Mouse (Mus musculus) embryonic fibroblast, embryonic 13.5 days (primary cell): ENCODE measurements around the gene Mid1.
"Not testable (repeated sequence)": the region's sequence is repeated elsewhere in the genome, so short reads cannot be mapped to it uniquely, and the experiment has no call there.

Experiments
- CTCF ChIP-seq: IDR thresholded peaks from 2 replicates; pipeline ENCODE4 v1.5.1; 2011; ENCODE audit warnings: mild to moderate bottlenecking, control low read depth, low read length, moderate library complexity, borderline replicate concordance; ENCODE audit not compliant: insufficient read depth
- POLR2A ChIP-seq: IDR thresholded peaks from 2 replicates; pipeline ENCODE4 v1.6.1; 2011; ENCODE audit warnings: low read depth, mild to moderate bottlenecking, control low read depth, low read length, moderate library complexity

- TF ChIP-seq CTCF, POLR2A: not testable (repeated sequence)
These were observed 287.1 kb downstream of the Mid1 start for GRCm38 (mm10) chrX:169972131-169972530.
